Mouse (Mus musculus): ENCODE measurements at regions not wholly inside any gene's neighbourhood (a gene's known extent, or its start where the extent isn't known, plus 50 kb on each side); places are given as distances from the start of the nearest gene placed in this dataset.
"Not testable (repeated sequence)": the region's sequence is repeated elsewhere in the genome, so short reads cannot be mapped to it uniquely, and the experiment has no call there.

DNA sequence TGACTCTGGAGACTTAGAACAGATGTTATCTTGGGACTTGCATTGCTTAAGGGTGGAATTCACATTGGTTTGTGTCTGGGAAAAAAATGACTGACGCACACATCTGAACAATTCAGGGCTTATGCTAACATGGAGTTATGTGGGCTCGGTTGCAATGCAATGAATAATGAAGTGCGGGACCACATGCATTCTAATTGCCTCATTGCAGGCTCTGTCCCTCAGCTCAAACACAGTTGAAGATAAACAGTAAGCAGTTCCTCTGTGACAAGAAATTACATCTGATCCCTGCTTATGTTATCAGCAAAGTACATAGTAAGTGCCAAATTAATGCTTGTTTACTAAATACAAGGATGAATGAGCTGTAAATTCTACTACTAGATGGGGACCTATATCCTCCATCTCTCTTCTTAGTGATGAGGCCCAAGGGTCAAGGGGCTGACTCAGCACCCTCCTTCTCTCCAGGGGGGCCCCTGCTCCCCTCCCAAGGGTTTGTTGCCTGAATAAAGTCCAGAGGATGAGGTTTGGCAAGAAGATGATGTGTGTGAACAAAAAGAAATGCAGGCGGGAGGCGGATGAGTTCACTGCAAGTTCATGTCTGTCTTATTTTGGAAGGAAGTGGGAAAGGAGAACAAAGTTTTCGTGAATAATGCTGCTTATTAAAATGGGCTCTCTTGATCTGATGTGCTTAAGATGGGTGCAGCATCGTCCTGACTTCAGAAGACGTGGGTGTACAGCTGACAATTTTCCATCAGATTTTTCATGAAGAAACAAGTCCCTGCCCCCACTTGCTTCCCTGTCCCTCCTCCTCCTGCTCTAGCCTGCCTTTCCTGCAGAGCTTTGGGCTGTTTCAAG lies 533.1 kb downstream of the Shisa9 start:
- no peak for DNase-seq (ENCODE audit: low spot score)

DNA sequence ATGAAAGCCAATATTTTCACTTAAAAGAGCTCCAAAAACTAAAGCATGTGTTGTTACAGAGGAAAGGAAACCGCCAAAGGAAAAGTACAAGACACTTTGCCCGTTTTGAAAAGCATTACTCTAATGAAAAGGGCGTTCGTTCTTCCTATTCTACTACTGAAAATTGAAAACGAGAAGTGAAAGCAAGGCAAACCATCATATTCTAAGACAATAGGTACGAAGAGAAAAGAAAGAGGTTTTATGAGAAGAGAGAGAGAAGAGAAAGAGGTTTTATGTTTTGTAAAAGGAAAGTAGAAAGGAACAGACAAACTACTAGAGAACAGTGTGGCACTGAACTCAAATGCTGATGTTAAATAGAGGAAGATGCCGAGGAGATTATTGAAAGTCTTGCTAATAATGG lies 534.4 kb downstream of the Shisa9 start:
- DNase-seq (ENCODE audit: low spot score), result no peak

DNA sequence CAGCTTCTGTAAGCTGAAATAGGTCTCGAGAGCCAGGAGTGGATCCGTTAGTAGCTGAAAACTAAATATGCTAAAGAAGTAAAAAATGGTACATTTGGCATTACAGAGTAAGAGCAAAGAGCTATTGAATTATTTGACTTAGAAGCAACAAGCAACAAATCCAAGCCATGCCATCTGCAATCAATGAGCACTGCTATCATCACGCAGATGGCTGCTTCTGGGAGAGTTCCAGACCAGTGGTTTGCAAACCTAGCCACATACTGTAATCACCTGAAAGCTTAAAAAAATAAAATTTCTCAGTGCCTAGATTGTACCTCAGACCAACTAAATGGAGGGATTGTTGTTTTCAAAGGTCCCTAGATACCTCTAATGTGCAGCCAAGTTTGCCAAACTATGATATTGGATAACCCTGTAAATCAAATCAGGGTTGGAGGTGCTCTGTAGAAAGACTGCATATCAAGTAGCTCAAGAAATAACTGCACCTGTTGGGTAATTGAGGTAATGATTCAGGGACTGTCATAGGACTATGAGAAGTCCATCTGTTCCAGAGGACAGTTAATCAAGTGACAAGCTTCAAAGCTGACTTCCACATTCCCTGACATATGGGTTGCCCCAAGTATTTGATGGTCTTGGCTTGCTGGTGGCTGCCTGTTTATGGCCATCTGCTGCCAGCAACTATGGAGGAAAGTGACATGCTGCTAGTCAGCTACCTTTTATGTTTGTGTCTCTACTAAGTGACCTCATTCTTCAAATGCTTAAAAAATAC lies 538.0 kb downstream of the Shisa9 start:
- peak; percentile 40 for DNase-seq (ENCODE audit: low spot score)

DNA sequence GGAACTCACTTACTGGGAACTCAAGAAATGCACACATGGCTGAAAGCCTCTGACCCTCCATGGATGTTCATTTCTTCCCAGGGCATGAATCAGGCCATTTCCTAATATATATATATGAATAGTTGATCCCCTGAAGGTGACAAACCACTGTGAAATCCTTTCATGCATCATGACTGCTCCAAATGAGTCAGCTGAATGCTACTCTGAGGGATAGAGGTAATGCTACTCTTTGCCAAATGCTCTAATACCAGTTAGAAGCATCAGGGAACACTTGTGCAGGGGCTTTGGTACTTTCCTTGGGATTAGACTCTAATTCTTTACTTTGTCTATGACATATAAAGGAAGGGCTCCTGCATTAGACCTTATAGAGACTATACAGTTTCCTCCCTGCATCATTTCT lies 561.0 kb upstream of the Ercc4 start:
- no peak for DNase-seq (ENCODE audit: low spot score)

DNA sequence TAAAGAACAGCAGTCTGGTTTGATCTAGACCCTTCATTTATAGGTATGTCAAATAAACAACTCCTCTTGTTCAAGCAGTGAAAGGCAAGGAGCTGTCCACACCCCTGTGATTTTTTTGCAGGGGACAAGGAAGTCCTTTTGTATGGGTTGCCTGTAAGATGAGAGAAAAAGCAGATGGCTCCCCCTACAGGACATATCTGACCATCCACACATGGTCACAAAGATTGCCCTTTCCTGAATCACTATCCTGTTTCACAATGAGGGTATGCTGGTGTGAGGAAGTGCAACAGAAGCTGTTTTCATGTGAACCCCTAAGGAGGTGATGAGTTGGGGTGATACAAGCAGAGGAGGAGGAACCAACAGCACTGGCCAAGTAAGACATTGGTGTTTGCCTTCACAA lies 520.6 kb upstream of the Ercc4 start:
- DNase-seq (ENCODE audit: low spot score), result peak; percentile 13

DNA sequence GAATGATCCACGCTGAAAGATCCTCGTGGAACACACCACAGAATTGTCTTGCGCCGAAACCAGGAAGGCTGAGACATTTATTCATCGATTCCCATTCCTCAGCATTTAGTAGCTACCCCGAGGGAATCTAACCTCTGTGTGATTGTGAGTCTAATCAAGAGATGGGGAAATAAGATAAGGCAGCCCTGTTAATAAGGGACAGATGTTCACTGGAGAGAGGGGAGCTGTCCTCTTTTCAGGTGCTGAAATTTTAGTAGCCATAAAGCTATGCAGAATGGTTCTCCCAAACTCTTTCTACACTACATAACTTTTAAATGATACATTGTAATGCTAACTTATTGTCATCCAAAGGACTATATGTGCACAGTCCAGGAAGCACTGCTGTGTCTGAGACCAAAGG lies 501.2 kb upstream of the Ercc4 start:
- no peak for DNase-seq (ENCODE audit: low spot score)

DNA sequence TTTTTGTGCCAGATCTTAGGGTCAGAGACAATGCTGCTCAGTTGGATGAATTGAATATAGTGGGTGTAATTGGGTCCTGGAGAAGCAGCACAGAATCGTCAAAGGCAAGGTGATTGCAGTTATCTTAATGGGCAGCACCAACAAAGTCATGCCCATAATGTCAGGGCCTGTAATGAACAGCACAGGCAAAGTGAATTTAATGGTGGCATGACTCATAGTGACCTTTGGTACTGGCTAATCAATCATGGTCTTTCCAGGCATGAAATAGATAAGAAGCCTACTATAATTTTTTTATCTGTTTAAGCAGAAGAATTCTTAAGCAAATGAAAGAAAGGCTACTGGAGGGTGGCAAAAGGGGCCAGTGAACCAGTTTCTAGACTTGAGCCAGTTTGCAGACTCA lies 498.4 kb upstream of the Ercc4 start:
- DNase-seq (ENCODE audit: low spot score), result no peak

DNA sequence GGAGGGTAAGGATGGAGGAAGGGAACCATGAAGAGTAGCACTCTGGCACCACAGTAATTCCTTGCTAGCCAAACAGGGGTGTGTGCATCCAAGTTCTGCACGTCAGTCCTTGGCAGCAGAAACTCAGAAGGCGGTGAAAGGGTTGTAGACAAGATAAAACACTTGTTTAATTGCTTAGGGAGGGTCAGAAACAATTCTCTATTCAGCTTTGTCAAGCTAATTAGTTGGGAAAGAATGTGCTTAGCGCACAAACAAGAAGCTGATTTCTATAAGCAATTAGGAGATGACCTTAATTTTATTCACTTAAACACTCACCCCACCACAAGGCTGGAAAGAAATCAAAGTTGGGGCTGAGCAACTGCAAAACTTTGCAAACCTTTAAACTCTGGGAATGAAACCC lies 491.7 kb upstream of the Ercc4 start:
- no peak for DNase-seq (ENCODE audit: low spot score)

DNA sequence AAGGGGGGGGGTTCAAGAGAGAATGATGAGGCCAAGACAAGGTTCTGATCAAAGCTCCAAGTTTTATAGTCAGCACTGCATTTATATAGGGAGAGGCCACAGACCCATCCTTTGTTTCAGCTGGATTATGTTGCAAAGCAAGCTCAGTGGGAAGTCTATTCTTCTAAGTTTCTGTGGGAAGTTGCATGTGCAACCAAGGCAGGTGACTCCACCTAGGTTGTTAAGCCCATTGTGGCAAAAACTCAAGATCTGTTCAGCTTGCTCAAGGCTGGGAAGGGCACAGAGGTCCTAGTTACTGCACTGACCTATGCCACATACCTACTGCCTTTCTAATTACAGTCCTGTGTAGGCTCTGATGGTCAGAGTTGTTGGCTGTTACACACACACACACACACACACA lies 477.0 kb upstream of the Ercc4 start:
- no peak for DNase-seq (ENCODE audit: low spot score)

DNA sequence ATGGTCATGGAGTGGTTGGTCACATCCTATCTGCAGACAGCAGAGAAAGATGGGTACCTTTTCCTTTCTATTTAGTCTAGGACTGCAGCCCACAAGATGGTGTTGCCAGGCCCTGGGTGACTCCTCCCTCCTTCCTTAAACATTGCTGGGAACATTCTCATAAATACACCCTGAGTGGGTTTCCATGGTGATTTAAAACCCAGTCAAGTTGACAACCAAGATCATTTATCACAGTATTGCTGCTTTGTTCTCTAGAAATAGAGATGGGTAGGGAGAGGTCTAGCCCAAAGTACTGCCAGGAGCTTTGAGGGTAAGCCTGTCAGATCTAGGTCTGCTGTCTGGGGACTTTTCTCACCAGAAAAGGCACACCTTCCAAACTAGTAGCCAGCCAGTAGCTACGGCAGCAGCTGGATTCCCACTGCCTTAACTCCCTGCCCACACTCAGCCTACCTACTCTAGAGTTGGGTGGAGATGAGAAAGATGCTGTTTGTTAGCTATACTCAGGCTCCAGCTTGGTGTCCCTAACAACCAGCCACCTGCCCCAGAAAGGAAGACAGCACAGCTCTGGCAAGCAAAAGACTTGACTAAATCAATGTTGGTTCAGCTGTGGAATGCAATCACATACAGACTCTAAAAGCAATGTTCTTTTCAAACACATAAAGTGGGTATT lies 470.4 kb upstream of the Ercc4 start:
- peak; percentile 34 for DNase-seq (ENCODE audit: low spot score)

DNA sequence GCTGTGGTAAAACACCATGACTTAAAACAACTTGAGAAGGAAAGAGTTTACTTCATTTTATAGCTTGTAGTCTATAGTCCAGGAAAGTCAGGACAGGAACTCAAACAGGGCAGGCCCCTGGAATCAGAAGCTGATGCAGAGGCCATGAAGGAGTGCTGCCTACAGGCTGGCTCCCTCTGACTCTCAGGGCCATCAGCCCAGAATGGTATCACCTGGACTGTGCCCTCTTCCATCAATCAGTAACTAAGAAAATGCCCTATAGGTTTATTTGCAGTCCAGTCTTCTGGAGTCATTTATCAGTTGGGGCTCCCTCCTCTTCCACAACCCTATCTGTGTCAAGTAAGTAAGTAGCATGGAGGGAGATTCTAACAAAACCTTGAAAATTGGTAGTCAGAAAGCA lies 466.4 kb upstream of the Ercc4 start:
- no peak for DNase-seq (ENCODE audit: low spot score)

DNA sequence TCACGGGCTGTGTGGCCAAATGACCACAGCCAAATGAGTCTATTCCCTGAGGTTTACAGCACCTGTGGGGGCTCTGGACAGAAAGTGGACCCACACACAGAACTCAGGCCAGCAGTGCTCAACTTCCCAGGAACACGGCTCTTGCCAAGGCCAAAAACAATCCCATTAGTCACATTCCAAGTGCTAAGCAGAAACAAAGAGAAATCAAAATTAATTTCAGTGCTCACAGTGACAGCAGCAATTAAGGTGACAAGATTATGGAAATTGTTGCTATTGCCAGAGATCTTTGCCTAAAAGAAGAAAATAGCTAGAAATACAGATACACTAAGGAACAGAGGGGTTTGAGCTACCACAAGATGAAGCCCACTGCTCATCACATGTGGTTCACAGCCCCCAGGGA lies 464.9 kb upstream of the Ercc4 start:
- DNase-seq (ENCODE audit: low spot score), result no peak

DNA sequence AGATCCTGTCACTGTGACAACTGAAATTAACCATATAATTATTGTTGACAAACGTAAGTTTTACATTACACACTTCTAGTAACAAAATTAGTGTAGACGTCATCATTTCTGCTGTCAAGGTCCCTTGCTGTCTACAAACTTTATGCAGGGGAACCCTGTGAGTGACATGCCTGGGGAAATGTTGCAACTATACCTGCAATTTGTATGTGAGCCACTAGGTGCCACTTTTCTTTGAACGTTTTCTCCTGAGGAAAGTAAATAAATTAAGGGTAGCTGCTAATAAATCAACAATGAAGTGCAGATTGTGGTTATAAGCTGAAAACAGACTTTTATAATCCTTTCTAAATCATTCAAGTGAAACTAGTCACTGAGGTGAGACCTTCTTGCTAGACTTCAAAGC lies 457.3 kb upstream of the Ercc4 start:
- no peak for DNase-seq (ENCODE audit: low spot score)

DNA sequence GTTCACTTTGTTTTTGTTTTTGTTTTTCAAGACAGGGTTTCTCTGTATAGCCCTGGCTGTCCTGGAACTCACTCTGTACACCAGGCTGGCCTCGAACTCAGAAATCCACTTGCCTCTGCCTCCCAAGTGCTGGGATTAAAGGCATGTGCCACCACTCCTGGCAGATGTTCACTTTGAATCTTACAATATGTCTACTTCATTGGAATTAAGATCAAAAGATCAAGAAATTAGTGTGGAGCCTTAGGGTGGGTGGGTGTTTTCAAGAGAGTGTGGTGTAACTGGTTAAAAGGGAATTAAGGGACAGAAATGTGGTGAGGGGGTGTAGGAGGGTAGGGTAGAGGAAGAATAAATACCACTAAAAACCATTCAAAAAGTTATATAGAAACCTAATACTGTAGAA lies 435.8 kb upstream of the Ercc4 start:
- DNase-seq (ENCODE audit: low spot score), result not testable (repeated sequence)

DNA sequence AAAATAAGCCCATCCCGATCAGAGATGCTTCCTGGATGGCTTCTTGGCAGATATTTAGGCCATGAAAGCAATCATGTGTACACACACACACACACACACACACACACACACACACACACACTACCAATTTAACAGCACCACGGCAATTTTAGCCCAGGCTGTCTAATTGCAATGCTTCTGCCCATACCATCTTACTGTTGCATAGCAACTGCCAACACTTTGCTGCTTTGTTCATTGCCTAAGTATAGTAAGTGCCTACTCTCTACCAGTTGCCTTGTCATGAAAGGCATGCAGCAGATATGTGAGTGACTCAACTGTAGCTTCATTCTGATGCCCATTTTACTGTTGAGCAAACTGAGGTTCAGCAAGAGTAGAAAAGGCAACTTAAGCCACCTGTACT lies 428.0 kb upstream of the Ercc4 start:
- DNase-seq (ENCODE audit: low spot score), result no peak

DNA sequence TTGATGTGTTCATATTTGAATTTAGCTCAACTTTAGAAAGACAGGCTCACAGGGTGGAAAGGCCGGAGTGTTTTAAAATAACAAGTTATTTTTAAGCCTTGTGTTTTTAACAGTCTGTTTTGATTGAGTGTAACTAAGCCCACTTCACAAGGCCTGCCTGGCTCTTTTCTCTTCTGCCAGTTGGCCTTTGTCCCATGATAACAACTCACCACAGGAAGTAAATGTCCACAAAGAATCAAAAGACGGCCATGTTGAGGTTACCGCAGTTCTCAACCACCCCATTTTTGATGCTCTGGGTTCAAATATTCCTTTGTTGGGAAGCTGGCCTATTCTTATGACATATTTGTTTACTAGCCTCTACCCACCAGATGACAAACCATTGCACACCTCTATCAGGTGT lies 423.7 kb upstream of the Ercc4 start:
- no peak for DNase-seq (ENCODE audit: low spot score)

DNA sequence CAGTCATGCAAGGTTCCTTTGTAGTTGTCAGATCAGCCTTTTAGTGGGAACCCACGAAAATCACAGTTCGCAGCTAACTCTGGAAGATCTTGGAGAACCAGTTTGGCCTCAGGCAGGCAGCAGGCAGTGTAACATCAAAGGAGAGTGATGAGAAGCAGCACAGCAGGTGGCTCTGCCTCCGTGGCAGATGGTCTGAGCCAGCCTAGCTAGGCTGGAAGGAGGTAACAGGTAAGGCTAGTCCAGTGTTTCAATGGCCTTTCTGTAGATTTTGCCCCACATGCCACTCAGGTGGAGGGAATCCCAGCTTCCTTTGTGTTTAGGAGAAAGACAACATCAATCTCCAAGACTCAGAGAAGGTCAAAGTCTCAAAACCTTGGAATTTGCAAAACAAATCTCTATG lies 417.7 kb upstream of the Ercc4 start:
- no peak for DNase-seq (ENCODE audit: low spot score)

DNA sequence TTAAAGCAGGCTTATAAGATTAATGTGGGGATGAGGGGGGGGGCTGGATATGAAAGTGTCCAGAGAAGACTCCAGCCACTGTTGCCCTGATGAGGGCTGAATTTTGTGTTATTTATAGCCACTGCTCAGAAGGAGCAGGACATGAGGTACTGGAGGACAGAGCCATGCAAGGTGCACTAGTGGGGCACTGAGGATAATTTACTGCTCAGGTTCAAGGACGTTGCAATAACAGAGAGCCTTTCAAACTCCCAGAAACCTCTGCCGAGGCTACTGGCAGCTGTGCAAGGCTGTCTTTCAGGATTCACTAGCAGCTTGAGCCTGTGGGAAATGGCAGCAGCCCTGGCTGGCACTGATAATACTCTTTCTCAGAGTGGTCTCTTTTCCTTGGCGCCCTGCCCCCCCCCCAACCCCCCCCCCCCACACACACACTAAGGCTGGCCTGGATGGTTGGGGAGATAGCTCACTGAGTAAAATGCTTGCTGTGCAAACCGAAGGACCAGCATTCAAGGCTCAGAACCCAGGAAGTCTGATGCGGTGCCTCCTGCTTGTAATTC lies 416.7 kb upstream of the Ercc4 start:
- DNase-seq (ENCODE audit: low spot score), result no peak

DNA sequence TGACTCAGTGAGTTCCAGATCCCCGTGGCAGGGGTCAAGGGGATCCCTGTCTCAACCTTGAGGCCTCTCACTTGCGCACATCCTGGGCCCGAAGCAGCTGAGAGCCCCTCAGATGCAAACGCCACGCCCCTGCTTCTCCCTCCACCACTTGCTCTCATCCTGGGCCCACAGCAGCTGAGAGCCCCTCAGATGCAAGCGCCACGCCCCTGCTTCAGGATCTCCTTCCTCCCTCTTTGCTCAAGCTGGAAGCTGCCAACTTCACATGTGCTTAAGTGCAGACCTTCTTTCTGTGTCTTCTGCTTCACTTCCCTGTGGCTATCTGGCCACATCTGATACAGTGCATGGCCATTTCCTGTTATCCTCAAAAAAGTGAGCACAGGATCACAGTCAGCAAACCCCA lies 416.1 kb upstream of the Ercc4 start:
- no peak for DNase-seq (ENCODE audit: low spot score)

DNA sequence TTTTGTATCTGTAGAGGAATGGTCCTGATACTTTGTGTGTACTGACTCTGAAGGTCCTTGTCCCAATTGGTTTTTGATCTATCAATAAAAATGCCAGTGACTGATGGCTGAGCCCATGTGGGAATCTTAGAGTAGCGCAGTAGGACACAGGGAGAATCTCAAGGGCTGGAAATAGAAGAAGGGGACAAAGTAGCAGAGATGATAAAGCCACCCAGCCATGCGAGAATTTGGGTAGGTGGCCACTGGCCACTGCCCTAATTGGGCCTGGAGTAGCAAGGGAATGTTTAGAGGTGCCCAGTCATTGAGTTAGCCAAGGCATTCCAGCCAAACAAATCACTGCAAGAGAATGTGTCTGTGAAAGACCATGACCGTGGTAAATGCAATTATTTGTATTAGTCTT lies 414.8 kb upstream of the Ercc4 start:
- DNase-seq (ENCODE audit: low spot score), result no peak

DNA sequence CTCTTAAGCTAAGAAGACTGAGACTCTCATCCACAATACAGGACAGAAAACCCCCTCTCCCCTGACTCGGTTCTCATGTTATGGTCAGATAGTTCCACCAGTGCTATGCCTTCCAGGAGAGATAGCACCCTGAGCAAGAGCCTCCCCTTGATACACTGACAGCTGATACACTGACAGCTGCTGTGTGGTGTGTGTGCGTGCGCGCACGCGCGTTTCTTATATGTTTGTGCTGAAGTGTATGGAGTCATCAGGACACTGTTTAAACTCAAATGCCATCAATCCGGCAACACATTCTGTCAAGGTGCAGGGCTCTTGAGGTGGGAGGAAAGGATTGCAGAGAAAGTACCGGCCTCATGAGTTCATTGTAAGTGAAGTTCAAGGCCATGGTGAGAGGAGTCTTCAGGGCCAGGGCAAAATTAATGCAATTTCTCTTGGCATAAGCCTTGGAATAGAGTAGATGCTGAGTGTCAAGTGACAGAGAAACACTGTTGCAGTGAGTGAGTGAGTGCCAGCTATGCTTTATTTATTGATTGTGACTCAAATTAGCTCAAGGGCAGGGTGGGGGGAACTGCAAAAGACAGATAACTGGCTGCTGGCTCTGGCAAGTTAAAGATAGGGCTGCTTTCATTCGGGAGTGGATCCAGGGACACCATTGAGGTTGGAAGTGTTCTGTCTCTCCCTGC lies 412.4 kb upstream of the Ercc4 start:
- no peak for DNase-seq (ENCODE audit: low spot score)

DNA sequence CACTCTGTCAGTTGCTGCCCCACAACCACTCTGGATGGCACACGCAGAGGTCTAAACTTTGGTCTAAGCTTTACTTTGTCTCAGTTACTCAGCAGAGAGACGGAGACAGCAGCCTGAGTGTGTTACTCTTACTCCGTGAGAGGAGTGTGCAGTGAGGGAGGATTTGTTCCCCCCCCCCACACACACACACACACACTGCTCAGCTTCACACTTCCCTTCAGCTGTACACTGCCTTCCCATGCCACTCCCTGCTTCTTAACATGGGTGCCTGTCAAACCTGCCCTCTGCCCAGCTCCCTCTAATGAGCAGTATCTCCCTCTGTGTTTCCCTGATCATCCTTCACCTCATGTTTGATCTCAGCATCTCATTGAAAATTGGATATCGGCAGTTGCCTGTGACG lies 409.9 kb upstream of the Ercc4 start:
- no peak for DNase-seq (ENCODE audit: low spot score)
